Mouse (Mus musculus): ENCODE measurements around the gene H2-M11.

The H2-M11 gene
- long read RNA-seq, experiment 1, result 0 reads
- long read RNA-seq, experiment 2, result 0 reads

DNA sequence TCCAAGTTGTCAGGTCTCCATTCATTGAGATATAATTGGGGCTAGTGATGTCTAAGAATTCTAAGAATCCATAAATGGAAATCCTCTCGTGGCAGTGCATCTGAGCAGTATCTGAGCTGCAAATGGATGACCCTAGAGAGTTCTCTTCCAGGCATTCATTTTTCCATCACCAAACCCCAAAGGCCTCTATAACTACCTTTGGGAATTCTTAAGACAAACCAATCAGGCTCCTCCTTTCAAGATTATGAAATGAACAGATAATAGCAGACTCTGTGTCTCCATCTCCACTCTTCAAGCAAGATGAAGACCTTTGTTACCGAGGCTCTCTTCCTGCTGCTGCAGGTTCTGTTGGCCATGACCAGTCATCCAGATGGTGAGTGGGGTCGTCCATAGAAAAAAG, at the start of gene H2-M11:
Gene H2-M11, plus strand, starts transcription at position 301 of the 400 bp plus-strand sequence.
- intact Hi-C loops (cut with DNase I), result no loop called here

DNA sequence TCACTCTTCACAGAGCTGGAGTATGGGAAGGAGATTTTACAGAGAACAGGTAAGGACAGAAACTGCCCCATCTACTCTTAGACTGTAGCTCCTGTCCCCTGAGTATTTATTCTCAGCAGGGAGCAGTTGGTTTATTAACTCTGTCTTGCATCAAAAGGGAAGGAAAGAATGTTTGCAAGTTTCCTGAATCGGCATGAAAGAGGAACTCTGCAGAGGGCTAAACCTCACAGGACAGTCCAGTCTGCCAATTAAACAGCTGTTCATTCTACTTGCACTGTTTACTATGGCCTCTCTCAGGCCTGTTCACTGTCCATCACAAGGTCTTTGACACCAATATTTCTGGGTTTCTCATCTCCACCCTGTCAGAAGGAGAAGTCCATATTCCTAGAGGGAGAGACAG, 46.4 kb upstream of the H2-M11 start:
- intact Hi-C loops (cut with DNase I), result no loop called here

GRCm38 (mm10) chr17:36503910-36504309, 43.0 kb upstream of the H2-M11 start:
- intact Hi-C loops (cut with DNase I), result no loop called here
